Mouse (Mus musculus): ENCODE measurements around the gene Retreg1. TPM values are rescaled to one million over a fixed set of nuclear protein-coding genes. Genes with fewer than 3 reads are reported as not detected.

Gene Retreg1
- polyA plus RNA-seq, 1 experiment from 2014 or later: 15.3 TPM

- Histone ChIP-seq H3K4me3 (replicated peaks; ENCODE audit: low read length) (no peak overlapping the region), H3K36me3 (replicated peaks; ENCODE audit: control insufficient read depth, insufficient read depth) (peaks cover 64% of the 10 kb centered on the region), H3K9ac (no peak overlapping the region), H3K27ac (no peak overlapping the region), H3K27me3 (ENCODE audit: control insufficient read depth, insufficient read depth, low read length) (no peaks in the 10 kb centered on the region), H3K4me1 (replicated peaks; ENCODE audit: control insufficient read depth, insufficient read depth, low read length) (no peaks in the 10 kb centered on the region), H3K4me2 (replicated peaks) (no peak overlapping the region), H3K9me3 (ENCODE audit: control insufficient read depth, low read length) (no peaks in the 10 kb centered on the region)
- ATAC-seq (ENCODE audit: low FRiP score) (peak; percentile 43; the same call in 1 of the 2 replicates), DNase-seq (ENCODE audit: low spot score) (peak; percentile 76)
- 86% methylated on average over 21 of the region's 21 CpGs for WGBS
These were observed 37.5 kb upstream of the Retreg1 start for GRCm38 (mm10) chr15:25805336-25806110.

DNA sequence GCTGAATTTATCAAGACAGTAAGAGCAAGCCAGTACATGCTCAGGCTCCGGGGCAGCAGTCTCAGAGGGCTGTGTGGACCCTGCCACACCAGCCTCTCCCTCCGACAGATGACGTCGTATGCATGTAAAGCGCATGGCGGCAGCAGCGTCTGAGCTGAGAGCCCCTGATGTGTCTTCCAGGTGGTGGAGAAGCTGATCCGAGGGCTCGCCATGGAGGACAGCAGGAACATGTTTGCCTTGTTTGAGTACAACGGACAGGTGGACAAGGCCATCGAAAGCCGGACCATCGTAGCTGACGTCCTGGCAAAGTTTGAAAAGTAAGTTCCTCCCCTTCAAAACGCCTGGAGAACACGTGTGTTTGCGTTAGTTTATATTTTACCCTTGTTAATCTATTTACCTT lies 36.6 kb upstream of the Retreg1 start:
- Histone ChIP-seq H3K4me1 (replicated peaks; ENCODE audit: control insufficient read depth, insufficient read depth, low read length) (no peaks in the 10 kb centered on the region), H3K9ac (no peak overlapping the region), H3K36me3 (replicated peaks; ENCODE audit: control insufficient read depth, insufficient read depth) (peaks cover 63% of the 10 kb centered on the region), H3K9me3 (ENCODE audit: control insufficient read depth, low read length) (no peaks in the 10 kb centered on the region), H3K27me3 (ENCODE audit: control insufficient read depth, insufficient read depth, low read length) (no peaks in the 10 kb centered on the region), H3K27ac (no peak overlapping the region), H3K4me3 (replicated peaks; ENCODE audit: low read length) (no peak overlapping the region), H3K4me2 (replicated peaks) (no peak overlapping the region)
- 96% methylated on average over 17 of the region's 17 CpGs for WGBS
- ATAC-seq (ENCODE audit: low FRiP score): no peak
- no peak for DNase-seq (ENCODE audit: low spot score)

GRCm38 (mm10) chr15:25806878-25807277 lies 36.1 kb upstream of the Retreg1 start:
- H3K4me1 ChIP-seq (replicated peaks; ENCODE audit: control insufficient read depth, insufficient read depth, low read length): no peaks in the 10 kb centered on the region
- H3K4me3 ChIP-seq (replicated peaks; ENCODE audit: low read length): no peak overlapping the region
- H3K4me2 ChIP-seq (replicated peaks): no peak overlapping the region
- H3K9me3 ChIP-seq (ENCODE audit: control insufficient read depth, low read length): no peaks in the 10 kb centered on the region
- WGBS: 94% methylated on average over 9 of the region's 9 CpGs
- ATAC-seq (ENCODE audit: low FRiP score) (no peak), DNase-seq (ENCODE audit: low spot score) (no peak)
- H3K27ac ChIP-seq: no peak overlapping the region
- H3K27me3 ChIP-seq (ENCODE audit: control insufficient read depth, insufficient read depth, low read length): no peaks in the 10 kb centered on the region
- H3K36me3 ChIP-seq (replicated peaks; ENCODE audit: control insufficient read depth, insufficient read depth): peaks cover 63% of the 10 kb centered on the region
- H3K9ac ChIP-seq: no peak overlapping the region

DNA sequence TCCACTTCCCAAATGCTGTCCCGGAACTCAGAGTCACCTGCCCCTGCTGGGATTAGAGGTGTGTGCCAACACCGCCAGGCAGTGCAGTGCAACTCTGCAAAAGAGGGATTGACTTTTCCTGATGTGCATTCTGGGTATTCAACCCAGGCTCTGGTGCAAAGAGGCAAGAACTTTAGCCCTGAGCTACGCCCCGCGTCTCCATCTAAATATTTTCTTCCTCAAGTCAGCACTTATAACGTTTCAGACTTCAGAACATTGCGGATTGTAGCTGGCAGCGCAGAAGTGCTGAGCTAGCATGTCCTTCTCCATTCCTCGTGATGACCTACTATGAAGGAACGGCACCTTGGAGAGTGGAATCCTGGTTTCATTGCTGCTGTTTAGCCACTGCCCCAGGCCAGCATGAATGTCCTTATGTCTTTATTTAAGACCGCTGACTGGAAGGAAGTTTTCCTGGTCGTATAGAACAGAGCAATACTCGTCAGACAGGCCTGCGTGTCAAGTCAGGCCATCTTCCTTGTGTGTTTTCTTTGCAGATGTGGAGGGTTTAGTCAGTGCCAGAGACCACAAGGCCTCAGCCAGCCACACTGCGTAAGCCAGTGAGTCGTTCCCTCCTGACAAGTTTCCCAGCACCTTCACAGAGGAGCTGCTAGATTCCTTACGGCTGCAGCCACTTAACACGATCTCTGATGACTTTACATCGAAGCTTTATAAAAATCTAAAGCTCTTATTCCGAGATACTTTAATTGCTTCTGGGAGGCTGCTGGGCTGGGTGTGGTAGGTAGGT lies 34.1 kb upstream of the Retreg1 start:
- Histone ChIP-seq H3K36me3 (replicated peaks; ENCODE audit: control insufficient read depth, insufficient read depth) (peaks cover 68% of the 10 kb centered on the region), H3K4me1 (replicated peaks; ENCODE audit: control insufficient read depth, insufficient read depth, low read length) (no peaks in the 10 kb centered on the region), H3K27me3 (ENCODE audit: control insufficient read depth, insufficient read depth, low read length) (no peaks in the 10 kb centered on the region), H3K27ac (no peak overlapping the region), H3K9ac (no peak overlapping the region), H3K4me3 (replicated peaks; ENCODE audit: low read length) (no peak overlapping the region), H3K4me2 (replicated peaks) (no peak overlapping the region), H3K9me3 (ENCODE audit: control insufficient read depth, low read length) (no peaks in the 10 kb centered on the region)
- DNase-seq (ENCODE audit: low spot score) (no peak), ATAC-seq (ENCODE audit: low FRiP score) (no peak)
- WGBS: 92% methylated on average over 20 of the region's 20 CpGs

DNA sequence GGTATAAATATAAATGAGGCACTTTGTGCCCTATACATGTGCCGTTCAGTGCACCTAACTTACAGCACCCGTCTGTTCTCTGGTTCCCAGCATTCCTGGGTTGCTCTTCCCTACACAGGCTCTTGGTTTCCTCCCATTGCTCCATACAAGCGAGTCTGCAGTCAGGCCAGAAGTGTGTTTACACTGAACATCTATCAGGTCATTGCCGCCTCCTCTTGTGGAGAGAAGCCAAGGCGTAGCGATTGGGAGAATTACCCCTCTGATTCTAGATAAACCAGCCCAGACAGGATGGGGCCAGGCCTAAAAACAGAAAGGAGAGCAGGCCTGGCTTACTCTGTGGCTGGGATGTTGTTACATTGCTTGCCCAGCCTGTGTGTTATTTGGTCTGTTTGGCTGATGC lies 33.3 kb upstream of the Retreg1 start:
- peaks cover 64% of the 10 kb centered on the region for H3K36me3 ChIP-seq (replicated peaks; ENCODE audit: control insufficient read depth, insufficient read depth)
- DNase-seq (ENCODE audit: low spot score): no peak
- ATAC-seq (ENCODE audit: low FRiP score): no peak
- H3K27me3 ChIP-seq (ENCODE audit: control insufficient read depth, insufficient read depth, low read length): no peaks in the 10 kb centered on the region
- 94% methylated on average over 6 of the region's 6 CpGs for WGBS
- H3K27ac ChIP-seq: no peak overlapping the region
- 0 out of 2 replicates have a peak, but pooled peaks cover 1% of the 10 kb centered on the region for H3K9me3 ChIP-seq (ENCODE audit: control insufficient read depth, low read length)
- no peak overlapping the region for H3K4me3 ChIP-seq (replicated peaks; ENCODE audit: low read length)
- no peaks in the 10 kb centered on the region for H3K4me1 ChIP-seq (replicated peaks; ENCODE audit: control insufficient read depth, insufficient read depth, low read length)
- H3K9ac ChIP-seq: no peak overlapping the region
- no peak overlapping the region for H3K4me2 ChIP-seq (replicated peaks)

GRCm38 (mm10) chr15:25811834-25812250 lies 31.1 kb upstream of the Retreg1 start:
- DNase-seq (ENCODE audit: low spot score) (no peak), ATAC-seq (ENCODE audit: low FRiP score) (no peak)
- no peak overlapping the region for H3K4me2 ChIP-seq (replicated peaks)
- H3K4me1 ChIP-seq (replicated peaks; ENCODE audit: control insufficient read depth, insufficient read depth, low read length): no peaks in the 10 kb centered on the region
- 92% methylated on average over 11 of the region's 11 CpGs for WGBS
- H3K27me3 ChIP-seq (ENCODE audit: control insufficient read depth, insufficient read depth, low read length): no peaks in the 10 kb centered on the region
- H3K36me3 ChIP-seq (replicated peaks; ENCODE audit: control insufficient read depth, insufficient read depth): peaks cover 60% of the 10 kb centered on the region
- H3K4me3 ChIP-seq (replicated peaks; ENCODE audit: low read length): no peak overlapping the region
- H3K9ac ChIP-seq: no peak overlapping the region
- no peak overlapping the region for H3K27ac ChIP-seq
- H3K9me3 ChIP-seq (ENCODE audit: control insufficient read depth, low read length): 0 out of 2 replicates have a peak, but pooled peaks cover 10% of the 10 kb centered on the region

- WGBS: 81% methylated on average over 12 of the region's 12 CpGs
- no peak overlapping the region for H3K27ac ChIP-seq
- no peak overlapping the region for H3K4me2 ChIP-seq (replicated peaks)
- H3K9ac ChIP-seq: no peak overlapping the region
- H3K36me3 ChIP-seq (replicated peaks; ENCODE audit: control insufficient read depth, insufficient read depth): peaks cover 56% of the 10 kb centered on the region
- DNase-seq (ENCODE audit: low spot score) (no peak), ATAC-seq (ENCODE audit: low FRiP score) (no peak)
- 0 out of 2 replicates have a peak, but pooled peaks cover 10% of the 10 kb centered on the region for H3K9me3 ChIP-seq (ENCODE audit: control insufficient read depth, low read length)
- H3K27me3 ChIP-seq (ENCODE audit: control insufficient read depth, insufficient read depth, low read length): no peaks in the 10 kb centered on the region
- H3K4me1 ChIP-seq (replicated peaks; ENCODE audit: control insufficient read depth, insufficient read depth, low read length): no peaks in the 10 kb centered on the region
- H3K4me3 ChIP-seq (replicated peaks; ENCODE audit: low read length): no peak overlapping the region
These were observed 30.5 kb upstream of the Retreg1 start for GRCm38 (mm10) chr15:25812479-25812878.

GRCm38 (mm10) chr15:25814535-25814934 lies 28.4 kb upstream of the Retreg1 start:
- Histone ChIP-seq H3K9ac (no peak overlapping the region), H3K36me3 (replicated peaks; ENCODE audit: control insufficient read depth, insufficient read depth) (peaks cover 39% of the 10 kb centered on the region)
- 90% methylated on average over 3 of the region's 3 CpGs for whole genome bisulfite sequencing

GRCm38 (mm10) chr15:25817191-25817590 lies 25.8 kb upstream of the Retreg1 start:
- H3K36me3 ChIP-seq (replicated peaks; ENCODE audit: control insufficient read depth, insufficient read depth): peaks cover 17% of the 10 kb centered on the region; the same call in 1 of the 2 replicates
- H3K4me3 ChIP-seq (replicated peaks; ENCODE audit: low read length): no peak overlapping the region
- no peak for ATAC-seq (ENCODE audit: low FRiP score)
- H3K4me1 ChIP-seq (replicated peaks; ENCODE audit: control insufficient read depth, insufficient read depth, low read length): no peaks in the 10 kb centered on the region
- no peak overlapping the region for H3K9ac ChIP-seq
- DNase-seq (ENCODE audit: low spot score): no peak
- peaks cover 10% of the 10 kb centered on the region; the same call in 1 of the 2 replicates for H3K9me3 ChIP-seq (ENCODE audit: control insufficient read depth, low read length)
- no peak overlapping the region for H3K4me2 ChIP-seq (replicated peaks)
- WGBS: 96% methylated on average over 2 of the region's 2 CpGs
- no peak overlapping the region for H3K27ac ChIP-seq
- H3K27me3 ChIP-seq (ENCODE audit: control insufficient read depth, insufficient read depth, low read length): no peaks in the 10 kb centered on the region

More at GRCm38 (mm10) chr15:25814535-25814934, 28.4 kb upstream of the Retreg1 start:
- peaks cover 10% of the 10 kb centered on the region; the same call in 1 of the 2 replicates for H3K9me3 ChIP-seq (ENCODE audit: control insufficient read depth, low read length)
- H3K4me2 ChIP-seq (replicated peaks): no peak overlapping the region
- no peak overlapping the region for H3K27ac ChIP-seq
- H3K4me1 ChIP-seq (replicated peaks; ENCODE audit: control insufficient read depth, insufficient read depth, low read length): no peaks in the 10 kb centered on the region
- H3K4me3 ChIP-seq (replicated peaks; ENCODE audit: low read length): no peak overlapping the region
- DNase-seq (ENCODE audit: low spot score) (no peak), ATAC-seq (ENCODE audit: low FRiP score) (no peak)
- H3K27me3 ChIP-seq (ENCODE audit: control insufficient read depth, insufficient read depth, low read length): no peaks in the 10 kb centered on the region

Measured in hindbrain, embryonic 14.5 days (tissue).